ENCODE assay signal across 24 mouse cellular contexts in genomic region chr17:34664472-34664871, GRCm38 (mm10). TPM values are rescaled to one million over a fixed set of nuclear protein-coding genes. Genes with fewer than 3 reads are reported as not detected.
DNase-seq lines count a peak whose midpoint lies in the region; TF ChIP-seq lines count a peak whose summit lies in the region.
"Had no signal": no experiment of that assay in that cellular context is flagged by ENCODE, and none has a peak within 500 bp of the region (broad histone marks: within the 10 kb centered on the region; RNA-seq: fewer than 3 reads in every experiment).

No protein-coding gene starts in this region.

- TF ChIP-seq CTCF in gastrocnemius, adult 2 months (IDR thresholded peaks at IDR 0.05): no peak

- H3K4me3 ChIP-seq in gastrocnemius, adult 2 months: no peak overlapping the region

- intact Hi-C loops in gastrocnemius, adult 2 months (cut with DNase I): no loop called here

- no peak overlapping the region; the same call in 1 of the 2 replicates for H3K27ac ChIP-seq in gastrocnemius, adult 2 months

- peak; percentile 75 to 79 for DNase-seq in adrenal gland, adult (ENCODE audit: inconsistent age in 2 of 2, low spot score in 1 of 2)
- DNase-seq in adrenal gland, adult 18-20 months (ENCODE audit: low spot score in 2 of 2): no peak
- DNase-seq in adrenal gland, postnatal 10 days: peak; percentile 52
- DNase-seq in adrenal gland, adult 2 months: no peak
- DNase-seq in adrenal gland, postnatal 14 days: peak; percentile 63
- DNase-seq in adrenal gland, adult 8-10 months: no peak
- DNase-seq in gastrocnemius, adult 2 months: peak; percentile 29
- no peak for DNase-seq in gastrocnemius, adult 18-20 months (ENCODE audit: low spot score)
- DNase-seq: adrenal gland, postnatal 25 days; B cell, adult 2 months; cerebellum, adult 11 months; cerebellum, adult 11-12 months; cerebellum, adult 18-20 months; cerebellum, adult 2 months; cerebellum, adult 8-10 months; cerebellum, adult 9-10 months; cerebellum, adult 9-11 months; cerebellum, postnatal 10 days had no signal

RNA-seq across cellular contexts. Expression of gene Tnxb, which starts 5.9 kb away (rescaled TPM):
- total RNA-seq in adrenal gland, adult 18-20 months (2021): 10 to 100 TPM; 19.8 to 25.2 TPM
- total RNA-seq in adrenal gland, postnatal 10 days (2021): 10 to 100 TPM; 40.6 to 47.3 TPM
- total RNA-seq in adrenal gland, adult 2 months (2021): 10 to 100 TPM; 20.2 to 30.1 TPM
- polyA plus RNA-seq in adrenal gland, adult 2 months (2012; rRNA removed): 23.4 and 23.6 TPM in 2 replicates
- 39.8 and 41.0 TPM in 2 replicates for total RNA-seq in adrenal gland, postnatal 14 days (2021)
- total RNA-seq in adrenal gland, adult 8-10 months (2022): 10 to 100 TPM; 27.6 to 54.1 (median 41.4) TPM
- 10 to 100 TPM; 30.7 to 41.6 TPM for total RNA-seq in gastrocnemius, adult 2 months (2021)
- total RNA-seq in gastrocnemius, adult 18-20 months (2021): 10 to 100 TPM; 28.3 to 32.8 TPM
- total RNA-seq: CH12.LX had no signal
- polyA plus RNA-seq: activated CD4-positive, CD25-positive, alpha-beta regulatory T cell, adult 4 months; CD4-positive, CD25-positive, alpha-beta regulatory T cell, adult 4 months; G1E had no signal

RNA-seq across cellular contexts. Expression of gene Atf6b, which starts 17.5 kb away (rescaled TPM):
- 10 to 100 TPM; 46.5 to 48.6 TPM for total RNA-seq in adrenal gland, adult 18-20 months (2021)
- total RNA-seq in adrenal gland, postnatal 10 days (2021): 10 to 100 TPM; 37.8 to 40.1 TPM
- 10 to 100 TPM; 44.1 to 53.2 TPM for total RNA-seq in adrenal gland, adult 2 months (2021)
- polyA plus RNA-seq in adrenal gland, adult 2 months (2012; rRNA removed): 114 and 118 TPM in 2 replicates
- 43.5 and 52.1 TPM in 2 replicates for total RNA-seq in adrenal gland, postnatal 14 days (2021)
- 10 to 100 TPM; 47.1 to 56.6 (median 51.1) TPM for total RNA-seq in adrenal gland, adult 8-10 months (2022)
- 1 to 10 TPM; 7.1 to 9.1 TPM for total RNA-seq in gastrocnemius, adult 2 months (2021)
- total RNA-seq in gastrocnemius, adult 18-20 months (2021): 1 to 10 TPM; 5.9 to 7.9 TPM

RNA-seq across cellular contexts. Expression of gene Fkbpl, which starts 19.9 kb away (rescaled TPM):
- 10 to 100 TPM; 12.8 to 17.5 TPM for total RNA-seq in adrenal gland, adult 18-20 months (2021)
- 10 to 100 TPM; 11.8 to 14.4 TPM for total RNA-seq in adrenal gland, postnatal 10 days (2021)
- 10 to 100 TPM; 12.7 to 17.2 TPM for total RNA-seq in adrenal gland, adult 2 months (2021)
- 7.1 and 7.6 TPM in 2 replicates for polyA plus RNA-seq in adrenal gland, adult 2 months (2012; rRNA removed)
- 11.5 and 12.5 TPM in 2 replicates for total RNA-seq in adrenal gland, postnatal 14 days (2021)
- 10 to 100 TPM; 13.0 to 15.5 (median 15.1) TPM for total RNA-seq in adrenal gland, adult 8-10 months (2022)
- 1 to 10 TPM; 4.5 to 9.3 TPM for total RNA-seq in gastrocnemius, adult 2 months (2021)
- total RNA-seq in gastrocnemius, adult 18-20 months (2021): 1 to 10 TPM; 5.7 to 6.0 TPM

RNA-seq across cellular contexts. Expression of gene Prrt1, which starts 35.1 kb away (rescaled TPM):
- 10 to 100 TPM; 10.4 to 17.9 TPM for total RNA-seq in adrenal gland, adult 18-20 months (2021)
- total RNA-seq in adrenal gland, postnatal 10 days (2021): 1 to 10 TPM; 4.5 to 7.9 TPM
- total RNA-seq in adrenal gland, adult 2 months (2021): 10 to 100 TPM in 1 of 2 experiments, 1 to 10 TPM in 1; 9.1 to 12.8 TPM
- polyA plus RNA-seq in adrenal gland, adult 2 months (2012; rRNA removed): 22.1 and 32.8 TPM in 2 replicates
- 8.7 and 12.4 TPM in 2 replicates for total RNA-seq in adrenal gland, postnatal 14 days (2021)
- 10 to 100 TPM in 3 of 4 experiments, 1 to 10 TPM in 1; 7.0 to 36.3 (median 20.6) TPM for total RNA-seq in adrenal gland, adult 8-10 months (2022)
- under 1 TPM; 0.28 to 0.36 TPM for total RNA-seq in gastrocnemius, adult 2 months (2021)
- total RNA-seq in gastrocnemius, adult 18-20 months (2021): under 1 TPM; 0.30 to 0.38 TPM
- total RNA-seq: CH12.LX, G1E, MEL had no signal
- polyA plus RNA-seq: C2C12, G1E had no signal

RNA-seq across cellular contexts. Expression of gene Ppt2, which starts 36.2 kb away (rescaled TPM):
- 10 to 100 TPM; 56.9 to 71.5 TPM for total RNA-seq in adrenal gland, adult 18-20 months (2021)
- 10 to 100 TPM; 47.8 to 48.0 TPM for total RNA-seq in adrenal gland, postnatal 10 days (2021)
- total RNA-seq in adrenal gland, adult 2 months (2021): 10 to 100 TPM; 58.3 to 70.7 TPM
- 58.5 and 102 TPM in 2 replicates for polyA plus RNA-seq in adrenal gland, adult 2 months (2012; rRNA removed)
- 49.7 and 50.0 TPM in 2 replicates for total RNA-seq in adrenal gland, postnatal 14 days (2021)
- 10 to 100 TPM; 59.2 to 70.5 (median 64.3) TPM for total RNA-seq in adrenal gland, adult 8-10 months (2022)
- total RNA-seq in gastrocnemius, adult 2 months (2021): 10 to 100 TPM; 40.5 to 42.2 TPM
- total RNA-seq in gastrocnemius, adult 18-20 months (2021): 10 to 100 TPM; 36.0 to 38.3 TPM

Comparison
In these comparisons a context has a peak if more than half of its experiments do, and no peak if none do; other contexts are left out.
1. DNase-seq: peak in adrenal gland, adult (2 of 2), adrenal gland, postnatal 10 days (single experiment), adrenal gland, postnatal 14 days (single experiment) and gastrocnemius, adult 2 months (single experiment); none in adrenal gland, adult 18-20 months (0 of 2), adrenal gland, adult 2 months (single experiment), adrenal gland, adult 8-10 months (single experiment) and gastrocnemius, adult 18-20 months (single experiment).